Mouse (Mus musculus) bone marrow, adult 2 months (tissue): Measurements from ENCODE around the gene Ankrd11. TPM values are rescaled to one million over a fixed set of nuclear protein-coding genes. Genes with fewer than 3 reads are reported as not detected.
"Not testable (repeated sequence)": the region's sequence is repeated elsewhere in the genome, so short reads cannot be mapped to it uniquely, and the experiment has no call there.

Experiments
- H3K27ac ChIP-seq: fragments of 200-500 bp; 2 replicates; pipeline ENCODE4 v1.5.1; 2012; ENCODE audit warnings: low read depth, mild to moderate bottlenecking, control low read depth, inconsistent platforms, low read length; ENCODE audit not compliant: control insufficient read depth, poor library complexity, insufficient read depth
- H3K4me1 ChIP-seq: fragments of 200-500 bp; 2 replicates; pipeline ENCODE4 v1.6.1; 2011; ENCODE audit warnings: low read length; ENCODE audit not compliant: control insufficient read depth, insufficient read depth
- H3K4me3 ChIP-seq: fragments of 200-500 bp; replicated peaks from 2 replicates; pipeline ENCODE3; 2011; ENCODE audit warnings: mild to moderate bottlenecking, low read depth, low read length, control low read depth; ENCODE audit not compliant: control insufficient read depth
- CTCF ChIP-seq: fragments of 200-500 bp; IDR thresholded peaks from 2 replicates; pipeline ENCODE4 v1.5.1; 2011; ENCODE audit warnings: low read length, control low read depth; ENCODE audit not compliant: control insufficient read depth, insufficient read depth
- POLR2A ChIP-seq: fragments of 200-500 bp; IDR thresholded peaks from 2 replicates; pipeline ENCODE4 v1.6.1; 2011; ENCODE audit warnings: low read depth, mild to moderate bottlenecking, control low read depth, low read length, borderline replicate concordance; ENCODE audit not compliant: control insufficient read depth
- WGBS: fragments of 180-500 bp; shearing (Covaris S2); methylation state at CpG from one replicate; pipeline ENCODE4 v1.1.7; 2018; 5-methylcytosine and 5-hydroxymethylcytosine counted together
- polyA plus RNA-seq: library from polyadenylated mRNA; stranded (reverse); fragments of >200 nt; gene quantifications from 2 replicates; pipeline ENCODE4 v1.2.4, GENCODE M21; 2011; ENCODE audit warnings: low replicate concordance; ENCODE audit not compliant: missing spikeins, insufficient read depth, insufficient read length

Ankrd11 gene
- polyA plus RNA-seq, 1 experiment, result 78.7 TPM

GRCm38 (mm10) chr8:123065214-123066100 lies 23.4 kb upstream of the Ankrd11 start:
- Histone ChIP-seq H3K4me3 (peak overlapping the region; percentile 98), H3K27ac (peak overlapping the region; percentile 95), H3K4me1 (no peaks in the 10 kb centered on the region; the same call in 1 of the 2 replicates)
- WGBS, result under 1% methylated on average over 84 of the region's 84 CpGs
- peak; percentile 98 for TF ChIP-seq POLR2A
- TF ChIP-seq CTCF, result peak; percentile 47; the same call in 1 of the 2 replicates

- WGBS, result 1% methylated on average over 14 of the region's 14 CpGs
- no peak for TF ChIP-seq POLR2A
- no peak for TF ChIP-seq CTCF
- peak overlapping the region; percentile 70 for H3K4me3 ChIP-seq
- no peaks in the 10 kb centered on the region; the same call in 1 of the 2 replicates for H3K4me1 ChIP-seq
- peak overlapping the region; percentile 95 for H3K27ac ChIP-seq
Measured at GRCm38 (mm10) chr8:123064809-123065213, 22.7 kb upstream of the Ankrd11 start.

- no peak overlapping the region for H3K4me3 ChIP-seq
- no peak overlapping the region; the same call in 1 of the 2 replicates for H3K27ac ChIP-seq
- WGBS, result 87% methylated on average over 4 of the region's 4 CpGs
- TF ChIP-seq CTCF, result no peak
- TF ChIP-seq POLR2A, result no peak
- H3K4me1 ChIP-seq, result no peaks in the 10 kb centered on the region; the same call in 1 of the 2 replicates
Measured at GRCm38 (mm10) chr8:123064072-123064471, 22.0 kb upstream of the Ankrd11 start.

- no peak for TF ChIP-seq CTCF
- TF ChIP-seq POLR2A, result no peak
- Histone ChIP-seq H3K4me3 (no peak within 1 kb of the TSS), H3K4me1 (no peaks in the 10 kb centered on the region; the same call in 1 of the 2 replicates), H3K27ac (no peak within 1 kb of the TSS)
- WGBS, result 84% methylated on average over 7 of the region's 7 CpGs
Measured at GRCm38 (mm10) chr8:123062721-123063120, 20.6 kb upstream of the Ankrd11 start, which contains the start of gene Spg7. Spg7 (plus strand) TSS chr8:123062942.

GRCm38 (mm10) chr8:123051458-123051857 lies 9.4 kb upstream of the Ankrd11 start:
- no peak overlapping the region for H3K4me3 ChIP-seq
- no peak overlapping the region for H3K27ac ChIP-seq
- TF ChIP-seq CTCF, result no peak
- no peak for TF ChIP-seq POLR2A
- H3K4me1 ChIP-seq, result no peaks in the 10 kb centered on the region; the same call in 1 of the 2 replicates
- 61% methylated on average over 5 of the region's 5 CpGs for WGBS

- H3K27ac ChIP-seq, result no peak overlapping the region
- 60% methylated on average over 7 of the region's 7 CpGs for WGBS
- H3K4me3 ChIP-seq, result no peak overlapping the region
- no peak for TF ChIP-seq POLR2A
- no peaks in the 10 kb centered on the region; the same call in 1 of the 2 replicates for H3K4me1 ChIP-seq
Measured at GRCm38 (mm10) chr8:123048402-123048801, 6.3 kb upstream of the Ankrd11 start.

- no peaks in the 10 kb centered on the region; the same call in 1 of the 2 replicates for H3K4me1 ChIP-seq
- no peak overlapping the region for H3K4me3 ChIP-seq
- WGBS, result 84% methylated on average over 7 of the region's 7 CpGs
- TF ChIP-seq POLR2A (no peak), CTCF (no peak)
- H3K27ac ChIP-seq, result no peak overlapping the region
Measured at GRCm38 (mm10) chr8:123047827-123048226, 5.8 kb upstream of the Ankrd11 start.

- H3K27ac ChIP-seq, result no peak overlapping the region
- H3K4me1 ChIP-seq, result no peaks in the 10 kb centered on the region; the same call in 1 of the 2 replicates
- 72% methylated on average over 4 of the region's 4 CpGs for WGBS
- no peak for TF ChIP-seq POLR2A
- no peak for TF ChIP-seq CTCF
- no peak overlapping the region for H3K4me3 ChIP-seq
Measured at GRCm38 (mm10) chr8:123046706-123047105, 4.6 kb upstream of the Ankrd11 start.

- H3K27ac ChIP-seq, H3K4me3 ChIP-seq, H3K4me1 ChIP-seq: not testable (repeated sequence)
- WGBS, result 91% methylated on average over 23 of the region's 23 CpGs
Measured at GRCm38 (mm10) chr8:123044743-123045425, 2.8 kb upstream of the Ankrd11 start.
